Comparison of ENCODE assay signal across 7 mouse cellular contexts in genomic region chr16:3350668-3351507, GRCm38 (mm10).
DNase-seq lines count a peak whose midpoint lies in the region; ATAC-seq and TF ChIP-seq lines count a peak whose summit lies in the region.
"Not testable (repeated sequence)": the region's sequence is repeated elsewhere in the genome, so short reads cannot be mapped to it uniquely, and the experiment has no call there.

No protein-coding gene starts in this region.

- H3K9me3 ChIP-seq in forebrain, postnatal 0 days (ENCODE audit: low read length); hindbrain, embryonic 13.5 days; limb, embryonic 10.5 days (replicated peaks); lung, embryonic 16.5 days (ENCODE audit: control insufficient read depth, low read length); neural tube, embryonic 11.5 days (ENCODE audit: control insufficient read depth, low read length): not testable (repeated sequence)

- 76% methylated on average over 6 of the region's 7 CpGs for WGBS in forebrain, postnatal 0 days
- 83% methylated on average over 6 of the region's 7 CpGs for WGBS in hindbrain, embryonic 13.5 days
- WGBS in limb, embryonic 10.5 days: 79% methylated on average over 7 of the region's 7 CpGs
- 81% methylated on average over 6 of the region's 7 CpGs for WGBS in lung, embryonic 16.5 days
- WGBS in neural tube, embryonic 11.5 days: 89% methylated on average over 6 of the region's 7 CpGs

- not testable (repeated sequence) for H3K36me3 ChIP-seq in forebrain, postnatal 0 days (ENCODE audit: insufficient read depth); hindbrain, embryonic 13.5 days; limb, embryonic 10.5 days; lung, embryonic 16.5 days (ENCODE audit: control insufficient read depth, insufficient read depth, low read length); neural tube, embryonic 11.5 days (ENCODE audit: control insufficient read depth, insufficient read depth, low read length)

- not testable (repeated sequence) for H3K9ac ChIP-seq in forebrain, postnatal 0 days; hindbrain, embryonic 13.5 days; lung, embryonic 16.5 days (ENCODE audit: low read length); neural tube, embryonic 11.5 days (ENCODE audit: low read length)

- TF ChIP-seq CTCF in forebrain, postnatal 0 days (IDR thresholded peaks at IDR 0.05; ENCODE audit: low read depth): not testable (repeated sequence)

- not testable (repeated sequence) for H3K4me3 ChIP-seq in forebrain, postnatal 0 days (ENCODE audit: low read depth, low read length); hindbrain, embryonic 13.5 days; limb, embryonic 10.5 days; lung, embryonic 16.5 days (ENCODE audit: low read length); neural tube, embryonic 11.5 days (ENCODE audit: low read depth, low read length)

- peak; percentile 80 for DNase-seq in NIH3T3 (ENCODE audit: low read depth)
- DNase-seq in embryo, embryonic 11.5 days (ENCODE audit: low read depth, low spot score): peak; percentile 44
- peak; percentile 0 for DNase-seq in forebrain, postnatal 0 days
- peak; percentile 42 for DNase-seq in limb, embryonic 10.5 days (ENCODE audit: low spot score)
- DNase-seq in neural tube, embryonic 11.5 days (ENCODE audit: low spot score): peak; percentile 10

- not testable (repeated sequence) for H3K4me2 ChIP-seq in forebrain, postnatal 0 days (ENCODE audit: low read depth); hindbrain, embryonic 13.5 days; lung, embryonic 16.5 days (ENCODE audit: low read depth, low read length); neural tube, embryonic 11.5 days (ENCODE audit: low read depth)

- not testable (repeated sequence) for H3K4me1 ChIP-seq in forebrain, postnatal 0 days (ENCODE audit: insufficient read depth); hindbrain, embryonic 13.5 days (replicated peaks); limb, embryonic 10.5 days; lung, embryonic 16.5 days (replicated peaks; ENCODE audit: control insufficient read depth, insufficient read depth, low read length); neural tube, embryonic 11.5 days (ENCODE audit: control insufficient read depth, insufficient read depth, low read length)

- not testable (repeated sequence) for H3K27me3 ChIP-seq in forebrain, postnatal 0 days (ENCODE audit: insufficient read depth, low read length); hindbrain, embryonic 13.5 days; limb, embryonic 10.5 days (ENCODE audit: low read depth, poor library complexity, severe bottlenecking); lung, embryonic 16.5 days (ENCODE audit: control insufficient read depth, insufficient read depth, low read depth, low read length); neural tube, embryonic 11.5 days (ENCODE audit: control insufficient read depth, insufficient read depth, low read length)

- not testable (repeated sequence) for H3K27ac ChIP-seq in forebrain, postnatal 0 days (ENCODE audit: low read depth, low read length); hindbrain, embryonic 13.5 days; limb, embryonic 10.5 days; lung, embryonic 16.5 days (ENCODE audit: low read length); neural tube, embryonic 11.5 days (ENCODE audit: low read depth, low read length)

- ATAC-seq in forebrain, postnatal 0 days: peak; percentile 61; the same call in 1 of the 2 replicates
- peak; percentile 88 for ATAC-seq in hindbrain, embryonic 13.5 days (ENCODE audit: low FRiP score)
- ATAC-seq in lung, embryonic 16.5 days (ENCODE audit: low read depth): peak; percentile 93
- peak; percentile 86 for ATAC-seq in neural tube, embryonic 11.5 days (ENCODE audit: insufficient read depth, low FRiP score, low TSS enrichment)

Comparison
In these comparisons a context has a peak if more than half of its experiments do, and no peak if none do; other contexts are left out.
1. DNase-seq: peak in every context shown above with its lines; median percentile 80 in NIH3T3; 44 in embryo, embryonic 11.5 days; 42 in limb, embryonic 10.5 days; 10 in neural tube, embryonic 11.5 days; 0 in forebrain, postnatal 0 days.